Mouse (Mus musculus) embryonic facial prominence, embryonic 12.5 days (tissue): ENCODE data around the gene Smco2. TPM values are rescaled to one million over a fixed set of nuclear protein-coding genes. Genes with fewer than 3 reads are reported as not detected.
"Not testable (repeated sequence)": the region's sequence is repeated elsewhere in the genome, so short reads cannot be mapped to it uniquely, and the experiment has no call there.

Experiments
- ATAC-seq: fragments of 200-750 bp; cut with Nextera tagmentation; 2 replicates; pipeline ENCODE4 v1.8.0; 2017; ENCODE audit not compliant: insufficient number of reproducible peaks, insufficient read depth, low FRiP score, low TSS enrichment
- H3K27ac ChIP-seq: fragments of 300-500 bp; sonication (generic); 2 replicates; pipeline ENCODE4 v1.5.1; 2016; ENCODE audit warnings: mild to moderate bottlenecking
- H3K27me3 ChIP-seq: fragments of 300-500 bp; sonication (generic); 2 replicates; pipeline ENCODE4 v1.6.1; 2016; ENCODE audit warnings: mild to moderate bottlenecking, moderate library complexity
- H3K36me3 ChIP-seq: fragments of 300-500 bp; sonication (generic); 2 replicates; pipeline ENCODE4 v1.6.1; 2016; ENCODE audit warnings: mild to moderate bottlenecking
- H3K4me1 ChIP-seq: fragments of 300-500 bp; sonication (generic); 2 replicates; pipeline ENCODE4 v1.6.1; 2016
- H3K4me2 ChIP-seq: fragments of 300-500 bp; sonication (generic); replicated peaks from 2 replicates; pipeline ENCODE4 v1.6.1; 2016; ENCODE audit warnings: mild to moderate bottlenecking, moderate library complexity
- H3K4me3 ChIP-seq: fragments of 300-500 bp; sonication (generic); 2 replicates; pipeline ENCODE4 v1.5.1; 2016; ENCODE audit warnings: mild to moderate bottlenecking
- H3K9ac ChIP-seq: fragments of 300-500 bp; sonication (generic); 2 replicates; pipeline ENCODE4 v1.6.1; 2016; ENCODE audit warnings: mild to moderate bottlenecking, moderate library complexity
- H3K9me3 ChIP-seq: fragments of 300-500 bp; sonication (generic); 2 replicates; pipeline ENCODE4 v1.6.1; 2016; ENCODE audit warnings: mild to moderate bottlenecking, moderate library complexity
- WGBS: fragments of 180-500 bp; shearing (Covaris S2); methylation state at CpG from one replicate; pipeline ENCODE4 v1.1.7; 2016; 5-methylcytosine and 5-hydroxymethylcytosine counted together
- polyA plus RNA-seq: library from polyadenylated mRNA; unstranded; fragments of >200 nt; fragmentation: Nextera tagmentation; extraction: Ambion mirVana; gene quantifications from 2 replicates; pipeline ENCODE4 v1.2.1, GENCODE M21; 2016

The Smco2 gene
- polyA plus RNA-seq, 1 experiment from 2014 or later = not detected

DNA sequence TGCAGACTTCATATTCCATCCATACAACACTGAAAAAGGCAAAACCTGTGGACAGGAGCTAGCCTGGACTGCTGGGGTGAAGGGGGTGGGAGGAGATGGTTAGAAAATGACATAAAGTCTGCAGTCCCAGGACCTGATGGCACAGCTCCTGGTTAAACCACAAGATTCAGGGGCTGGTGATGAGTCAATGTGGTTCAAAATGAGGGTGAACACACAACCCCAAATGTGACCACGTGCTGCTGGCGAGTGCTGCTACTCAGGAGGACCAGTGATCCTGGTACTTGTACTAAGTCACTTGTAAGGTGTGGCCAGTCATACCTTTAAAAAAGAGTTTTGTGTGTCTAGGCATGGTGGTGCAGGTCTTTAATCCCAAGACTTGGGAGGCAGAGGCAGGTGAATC, 13.2 kb downstream of the Smco2 start:
- Histone ChIP-seq H3K4me3 (no peak overlapping the region), H3K27me3 (no peaks in the 10 kb centered on the region), H3K4me2 (no peak overlapping the region), H3K36me3 (no peaks in the 10 kb centered on the region), H3K9ac (no peak overlapping the region), H3K27ac (no peak overlapping the region), H3K4me1 (no peaks in the 10 kb centered on the region), H3K9me3 (no peaks in the 10 kb centered on the region)
- WGBS = 89% methylated on average over 2 of the region's 2 CpGs
- no peak for ATAC-seq

GRCm38 (mm10) chr6:146864370-146864769, 14.5 kb downstream of the Smco2 start:
- not testable (repeated sequence) for H3K27ac ChIP-seq, H3K9me3 ChIP-seq, H3K4me2 ChIP-seq, ATAC-seq, H3K4me1 ChIP-seq, H3K4me3 ChIP-seq, H3K36me3 ChIP-seq, H3K27me3 ChIP-seq, H3K9ac ChIP-seq
- WGBS = 93% methylated on average over 2 of the region's 5 CpGs

- Histone ChIP-seq H3K4me3 (no peak overlapping the region), H3K4me1 (no peaks in the 10 kb centered on the region), H3K4me2 (no peak overlapping the region), H3K9me3 (no peaks in the 10 kb centered on the region), H3K27ac (no peak overlapping the region), H3K9ac (no peak overlapping the region), H3K36me3 (no peaks in the 10 kb centered on the region), H3K27me3 (no peaks in the 10 kb centered on the region)
- WGBS = 80% methylated on average over 4 of the region's 4 CpGs
- ATAC-seq = no peak
Measured at GRCm38 (mm10) chr6:146865701-146866100, 15.8 kb downstream of the Smco2 start.

GRCm38 (mm10) chr6:146871975-146872374, 22.1 kb downstream of the Smco2 start:
- Histone ChIP-seq H3K27me3 (no peaks in the 10 kb centered on the region), H3K9ac (no peak overlapping the region), H3K27ac (no peak overlapping the region), H3K4me2 (no peak overlapping the region), H3K4me3 (no peak overlapping the region), H3K36me3 (no peaks in the 10 kb centered on the region), H3K9me3 (no peaks in the 10 kb centered on the region; the same call in 1 of the 2 replicates), H3K4me1 (no peaks in the 10 kb centered on the region)
- no peak for ATAC-seq
- WGBS = 95% methylated on average over 4 of the region's 4 CpGs

DNA sequence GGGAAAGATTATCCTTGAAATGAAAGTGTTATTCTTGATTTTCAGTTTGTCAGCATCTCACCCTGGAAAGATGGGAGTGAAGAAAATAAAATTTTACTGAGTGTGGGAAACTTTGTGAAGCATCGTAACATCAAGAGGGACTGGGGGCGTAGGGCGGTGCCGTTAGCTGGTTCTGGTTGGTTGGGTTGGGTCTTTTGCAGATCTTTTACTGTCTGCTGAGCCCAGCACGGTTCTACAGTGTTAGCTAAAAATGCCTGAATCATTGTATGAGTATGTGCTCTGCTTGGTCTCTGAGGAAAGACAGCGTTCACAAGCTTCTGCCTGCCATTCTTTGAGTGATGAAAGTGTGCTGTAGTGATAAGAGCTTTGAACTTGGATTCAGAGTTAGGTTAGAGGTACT, 24.5 kb downstream of the Smco2 start:
- no peak for ATAC-seq
- no peaks in the 10 kb centered on the region; the same call in 1 of the 2 replicates for H3K9me3 ChIP-seq
- 90% methylated on average over 6 of the region's 6 CpGs for WGBS

GRCm38 (mm10) chr6:146876820-146877219, 26.9 kb downstream of the Smco2 start:
- Histone ChIP-seq H3K27me3 (no peaks in the 10 kb centered on the region), H3K36me3 (no peaks in the 10 kb centered on the region), H3K4me1 (peaks cover 4% of the 10 kb centered on the region; the same call in 1 of the 2 replicates), H3K4me2 (no peak overlapping the region), H3K9ac (no peak overlapping the region), H3K9me3 (no peaks in the 10 kb centered on the region; the same call in 1 of the 2 replicates), H3K27ac (no peak overlapping the region), H3K4me3 (no peak overlapping the region)
- 83% methylated on average over 2 of the region's 2 CpGs for WGBS
- no peak for ATAC-seq

More for the DNA sequence above, 24.5 kb downstream of the Smco2 start:
- Histone ChIP-seq H3K36me3 (no peaks in the 10 kb centered on the region), H3K27ac (no peak overlapping the region), H3K9ac (no peak overlapping the region), H3K27me3 (no peaks in the 10 kb centered on the region), H3K4me3 (no peak overlapping the region), H3K4me1 (peaks cover 4% of the 10 kb centered on the region; the same call in 1 of the 2 replicates), H3K4me2 (no peak overlapping the region)

- Histone ChIP-seq H3K4me3 (no peak overlapping the region), H3K36me3 (no peaks in the 10 kb centered on the region), H3K27me3 (no peaks in the 10 kb centered on the region), H3K9ac (no peak overlapping the region), H3K4me2 (no peak overlapping the region), H3K27ac (no peak overlapping the region), H3K4me1 (peaks cover 4% of the 10 kb centered on the region; the same call in 1 of the 2 replicates), H3K9me3 (no peaks in the 10 kb centered on the region; the same call in 1 of the 2 replicates)
- 84% methylated on average over 12 of the region's 12 CpGs for WGBS
- no peak for ATAC-seq
Measured at GRCm38 (mm10) chr6:146877425-146878045, 27.6 kb downstream of the Smco2 start.

DNA sequence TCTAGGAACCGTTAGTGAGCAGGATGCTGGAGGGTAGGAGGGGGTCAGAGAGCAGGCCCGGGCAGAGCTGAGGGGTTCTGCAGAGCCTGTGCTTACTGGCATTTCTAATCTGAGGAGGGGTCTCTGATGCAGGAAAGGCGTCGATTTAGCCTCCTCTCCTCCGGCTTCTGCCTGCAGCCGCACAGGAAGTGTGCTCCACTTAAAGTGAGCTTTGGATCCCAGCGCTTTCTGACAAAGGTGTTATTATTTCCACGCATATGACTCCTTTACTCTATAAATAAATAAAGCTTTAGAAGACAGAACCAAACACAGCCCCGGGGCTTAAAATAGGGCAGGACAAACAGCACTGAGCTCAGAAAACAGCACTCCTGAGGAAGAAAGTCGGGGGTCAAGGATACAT, 29.0 kb downstream of the Smco2 start:
- ATAC-seq = no peak
- Histone ChIP-seq H3K27me3 (no peaks in the 10 kb centered on the region), H3K9ac (no peak overlapping the region), H3K36me3 (no peaks in the 10 kb centered on the region), H3K4me2 (no peak overlapping the region), H3K9me3 (no peaks in the 10 kb centered on the region; the same call in 1 of the 2 replicates), H3K27ac (no peak overlapping the region), H3K4me1 (peaks cover 4% of the 10 kb centered on the region; the same call in 1 of the 2 replicates), H3K4me3 (no peak overlapping the region)
- WGBS = 14% methylated on average over 10 of the region's 10 CpGs

DNA sequence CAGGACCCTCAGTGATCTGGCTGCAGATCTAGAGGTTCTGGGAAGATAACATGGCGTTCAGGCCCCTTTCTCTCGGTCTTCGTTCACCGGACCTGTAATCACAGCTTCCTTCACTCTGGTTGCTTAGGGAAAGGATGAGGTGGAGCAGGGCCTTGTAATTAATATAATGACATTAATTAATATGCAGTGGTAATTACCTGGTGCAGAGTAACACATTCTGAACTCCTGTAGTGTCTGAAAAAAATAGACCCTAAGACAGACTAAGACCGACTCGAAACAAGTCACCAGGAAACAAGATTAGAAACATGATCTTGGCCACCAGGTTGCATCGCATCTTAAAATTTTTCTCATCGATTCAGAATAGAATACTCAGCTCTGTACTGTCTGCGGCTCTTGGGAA, 30.0 kb downstream of the Smco2 start:
- Histone ChIP-seq H3K27me3 (no peaks in the 10 kb centered on the region), H3K27ac (no peak overlapping the region), H3K4me1 (peaks cover 8% of the 10 kb centered on the region; the same call in 1 of the 2 replicates), H3K9ac (no peak overlapping the region), H3K9me3 (no peaks in the 10 kb centered on the region; the same call in 1 of the 2 replicates), H3K4me2 (no peak overlapping the region), H3K4me3 (no peak overlapping the region), H3K36me3 (no peaks in the 10 kb centered on the region)
- WGBS = 77% methylated on average over 9 of the region's 9 CpGs
- ATAC-seq = no peak

DNA sequence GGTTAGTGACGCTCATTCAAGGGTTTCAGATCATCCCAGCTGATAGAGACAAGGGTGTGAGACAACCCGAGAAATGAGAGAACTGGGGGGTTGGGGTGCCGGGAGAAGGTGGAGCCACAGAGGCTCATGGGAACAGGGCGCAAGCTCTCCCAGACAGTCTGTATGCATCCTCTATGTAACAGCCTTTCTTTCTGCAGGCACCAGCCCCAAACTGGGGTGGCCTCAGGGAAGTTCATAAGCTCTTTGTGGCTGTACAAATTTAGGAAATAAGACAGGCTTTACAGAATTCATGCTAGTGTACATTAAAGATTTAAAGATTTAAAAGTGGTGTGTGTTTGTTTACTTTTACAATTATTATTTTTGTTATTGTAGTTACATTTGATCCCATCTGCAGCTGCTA, 30.4 kb downstream of the Smco2 start:
- no peak overlapping the region for H3K9ac ChIP-seq
- no peak overlapping the region for H3K27ac ChIP-seq
- no peaks in the 10 kb centered on the region for H3K27me3 ChIP-seq
- no peak overlapping the region for H3K4me3 ChIP-seq
- H3K4me1 ChIP-seq = peaks cover 13% of the 10 kb centered on the region; the same call in 1 of the 2 replicates
- H3K4me2 ChIP-seq = no peak overlapping the region
- WGBS = 75% methylated on average over 4 of the region's 4 CpGs
- no peaks in the 10 kb centered on the region for H3K36me3 ChIP-seq
- ATAC-seq = no peak
- no peaks in the 10 kb centered on the region; the same call in 1 of the 2 replicates for H3K9me3 ChIP-seq

GRCm38 (mm10) chr6:146881896-146882770, 32.2 kb downstream of the Smco2 start:
- Histone ChIP-seq H3K4me2 (no peak overlapping the region), H3K4me1 (peaks cover 20% of the 10 kb centered on the region), H3K36me3 (no peaks in the 10 kb centered on the region), H3K27me3 (no peaks in the 10 kb centered on the region), H3K9ac (no peak overlapping the region), H3K27ac (no peak overlapping the region), H3K9me3 (no peaks in the 10 kb centered on the region; the same call in 1 of the 2 replicates), H3K4me3 (no peak overlapping the region)
- WGBS = 61% methylated on average over 13 of the region's 13 CpGs
- no peak for ATAC-seq

DNA sequence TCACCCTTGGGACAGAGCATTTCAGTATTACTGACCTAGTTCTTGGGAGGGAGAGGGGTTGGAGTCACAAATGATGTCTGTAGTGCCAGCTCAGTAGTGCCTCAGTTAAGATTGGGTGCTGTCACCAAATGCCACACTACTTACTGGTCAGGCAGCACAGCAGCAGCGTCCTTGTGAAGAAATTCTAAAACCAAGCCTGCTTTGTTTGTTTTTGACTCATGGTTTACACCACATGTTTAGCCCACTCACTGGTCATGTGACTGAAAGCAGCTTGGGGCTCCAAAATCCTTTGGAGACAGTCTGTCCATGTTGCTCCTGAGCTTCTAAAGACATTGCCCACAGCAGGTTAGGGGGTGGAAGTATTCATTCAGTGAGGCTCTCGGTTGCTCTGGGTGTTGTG, 33.5 kb downstream of the Smco2 start:
- Histone ChIP-seq H3K4me1 (peaks cover 25% of the 10 kb centered on the region), H3K27ac (no peak overlapping the region), H3K27me3 (no peaks in the 10 kb centered on the region), H3K36me3 (no peaks in the 10 kb centered on the region), H3K4me2 (no peak overlapping the region), H3K4me3 (no peak overlapping the region), H3K9ac (no peak overlapping the region), H3K9me3 (no peaks in the 10 kb centered on the region)
- ATAC-seq = no peak
- 66% methylated on average over 2 of the region's 2 CpGs for WGBS
